Mouse (Mus musculus): ENCODE data around the gene Gm14412. TPM values are rescaled to one million over a fixed set of nuclear protein-coding genes. Genes with fewer than 3 reads are reported as not detected.
"Not testable (repeated sequence)": the region's sequence is repeated elsewhere in the genome, so short reads cannot be mapped to it uniquely, and the experiment has no call there.

Gene Gm14412
- not detected in 2 replicates for total RNA-seq (2015; ENCODE audit: low replicate concordance)
- not detected in 2 replicates for total RNA-seq (2017; ENCODE audit: low replicate concordance)

DNA sequence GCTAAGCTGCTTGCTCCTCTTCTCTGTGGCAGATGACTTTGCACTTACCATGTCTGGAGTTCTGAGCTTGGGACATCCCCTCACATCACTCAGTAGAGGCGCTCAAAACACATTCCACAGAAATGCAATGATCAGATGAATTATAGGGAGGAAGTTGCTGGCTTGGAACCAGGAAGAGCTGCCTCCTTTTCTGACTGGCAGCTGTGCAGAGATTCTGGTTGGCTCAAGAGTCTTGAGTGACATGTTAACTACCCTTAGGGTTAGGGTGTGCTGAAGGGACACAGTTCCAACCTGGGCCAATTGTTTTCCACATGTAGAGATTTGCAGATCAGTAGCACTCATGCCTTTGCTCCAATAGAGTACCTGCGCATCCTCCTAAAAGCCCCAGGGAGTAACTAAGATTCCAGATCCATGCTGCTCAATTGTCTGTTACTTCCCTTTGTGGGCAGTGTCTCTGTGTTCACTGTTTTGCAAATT is at the start of gene Gm14412:
Gm14412 (minus strand) TSS at position 51 of the 477 bp plus-strand sequence.
- not testable (repeated sequence) for ATAC-seq (replicated peaks; ENCODE audit: low FRiP score, poor library complexity, severe bottlenecking)

DNA sequence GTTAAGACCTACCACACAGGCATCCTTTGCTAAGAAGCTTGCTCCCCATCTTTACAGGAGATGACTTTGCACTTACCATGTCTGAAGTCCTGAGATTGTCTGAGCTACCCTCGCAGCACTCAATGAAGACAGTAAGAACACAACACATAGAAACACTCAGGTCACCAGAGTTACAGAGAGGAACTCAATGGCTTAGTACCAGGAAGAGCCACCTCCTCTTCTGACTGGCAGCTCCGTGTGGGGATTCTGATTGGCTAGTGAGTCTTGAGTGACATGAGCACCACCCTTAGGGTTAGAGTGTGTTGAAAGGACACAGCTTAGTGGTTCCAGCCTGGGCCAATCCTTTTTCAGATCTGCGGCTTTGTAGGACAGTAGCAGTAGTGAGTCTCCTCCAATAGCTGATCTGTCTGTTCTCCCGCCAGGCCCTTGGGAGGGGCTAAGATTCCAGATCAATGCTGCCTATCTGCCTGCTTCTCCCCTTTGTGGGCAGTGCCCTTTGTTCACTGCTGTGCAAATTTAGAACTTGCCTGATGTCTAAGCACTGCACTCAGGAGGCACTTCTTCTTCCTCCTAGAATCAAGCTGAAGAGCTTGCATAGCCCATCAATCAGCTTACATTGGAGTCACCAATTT is 5.7 kb upstream of the Gm14412 start:
- ATAC-seq (replicated peaks; ENCODE audit: low FRiP score, poor library complexity, severe bottlenecking) = not testable (repeated sequence)

DNA sequence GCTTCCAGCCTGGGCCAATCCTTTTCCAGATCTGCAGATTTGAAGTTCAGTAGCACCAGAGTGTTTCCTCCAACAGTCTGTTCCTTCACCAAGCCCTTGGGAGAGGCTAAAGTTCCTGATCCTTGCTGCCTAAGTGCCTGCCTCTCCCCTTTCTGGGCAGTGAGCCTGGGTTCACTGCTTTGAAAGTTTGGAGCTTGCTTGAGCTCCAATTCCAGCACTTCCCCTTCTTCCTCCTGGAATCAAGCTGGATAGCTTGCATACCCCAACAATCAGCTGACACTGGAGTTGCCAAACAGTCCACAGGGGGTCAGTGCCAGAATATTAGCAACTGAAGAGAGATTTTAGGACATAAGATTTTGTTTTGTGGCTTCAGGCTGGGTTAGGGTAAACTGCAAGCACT is 2.7 kb downstream of the Gm14412 start:
- not testable (repeated sequence) for ATAC-seq (replicated peaks; ENCODE audit: low FRiP score, poor library complexity, severe bottlenecking)

DNA sequence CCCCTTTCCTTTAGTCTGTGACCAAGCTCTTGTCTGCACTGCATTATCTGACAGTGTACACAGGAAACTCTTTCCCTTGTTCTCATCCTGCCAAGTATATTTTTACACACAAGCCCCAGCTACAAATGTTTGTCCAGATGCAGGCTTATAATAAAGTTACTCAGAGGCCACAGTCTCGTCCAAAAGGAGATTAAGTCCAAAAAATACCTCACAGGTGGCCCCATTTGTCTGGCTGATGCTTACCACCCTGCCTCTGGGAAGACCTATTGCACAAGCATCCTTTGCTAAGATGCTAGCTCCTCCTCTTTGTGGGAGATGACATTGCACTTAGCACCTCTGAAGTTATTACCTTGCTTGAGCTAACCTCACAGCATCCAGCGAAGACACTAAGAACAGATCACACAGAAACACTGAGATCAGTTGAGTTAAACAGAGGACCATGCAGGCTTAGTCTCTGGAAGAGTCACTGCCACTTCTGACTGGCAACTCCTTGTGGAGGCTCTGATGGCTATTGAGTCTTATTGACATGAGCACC is 3.3 kb downstream of the Gm14412 start:
- not testable (repeated sequence) for ATAC-seq (replicated peaks; ENCODE audit: low FRiP score, poor library complexity, severe bottlenecking)

DNA sequence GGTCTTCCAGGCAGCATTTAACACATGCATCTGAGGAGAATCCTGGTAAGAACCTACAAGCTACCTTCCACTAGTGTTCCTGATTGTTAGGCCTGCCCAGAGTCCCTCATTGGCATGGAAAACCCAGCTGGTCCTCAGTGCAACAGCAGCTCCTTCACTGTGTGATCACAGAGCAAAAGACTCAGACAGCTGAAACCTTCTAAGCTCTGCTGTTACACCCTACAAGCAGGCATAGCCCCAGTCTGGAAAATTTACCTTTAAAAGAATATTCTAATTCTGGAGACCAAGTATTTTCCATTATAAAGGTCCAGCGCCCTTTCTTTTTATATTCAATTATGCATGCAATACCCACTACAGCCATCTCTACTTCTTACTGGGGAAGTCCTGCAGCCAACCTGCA is 5.1 kb downstream of the Gm14412 start:
- no peak for ATAC-seq (replicated peaks; ENCODE audit: low FRiP score, poor library complexity, severe bottlenecking)

DNA sequence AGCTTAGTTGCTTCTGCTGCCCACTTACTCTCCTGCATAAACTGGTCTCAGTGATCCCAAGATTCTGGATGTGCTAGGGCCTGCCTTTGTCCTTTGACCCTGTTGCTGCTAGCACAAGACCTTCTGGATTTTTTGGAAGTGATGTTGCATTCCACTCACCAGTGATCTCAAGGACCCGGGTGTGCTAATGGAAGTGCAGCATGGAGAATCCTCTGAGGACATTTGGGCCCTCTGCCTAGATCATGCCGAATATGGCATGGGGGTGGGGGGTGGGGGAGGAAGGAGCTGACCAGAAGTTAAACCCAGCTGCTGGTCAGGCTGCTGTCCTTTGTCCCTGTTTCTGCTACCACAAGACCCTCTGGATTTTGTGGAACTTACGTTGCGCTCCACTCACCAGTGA is 14.5 kb downstream of the Gm14412 start:
- ATAC-seq (replicated peaks; ENCODE audit: low FRiP score, poor library complexity, severe bottlenecking) = not testable (repeated sequence)

DNA sequence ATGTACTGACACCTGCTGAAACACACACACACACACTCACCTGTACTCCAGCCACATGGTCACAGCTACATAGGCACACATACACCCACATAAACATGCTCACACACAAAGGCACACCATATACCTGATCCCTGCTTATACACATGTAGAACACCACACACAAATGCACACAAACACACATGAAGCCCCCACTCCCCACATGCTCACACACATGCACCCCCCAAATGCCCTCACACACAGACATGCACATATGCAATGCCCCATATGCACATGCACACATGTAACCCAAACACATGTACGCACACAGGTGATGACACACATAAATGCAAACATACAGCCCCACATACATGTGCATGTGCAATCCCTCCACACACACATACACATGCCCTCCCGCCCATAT is 19.1 kb downstream of the Gm14412 start:
- not testable (repeated sequence) for ATAC-seq (replicated peaks; ENCODE audit: low FRiP score, poor library complexity, severe bottlenecking)

DNA sequence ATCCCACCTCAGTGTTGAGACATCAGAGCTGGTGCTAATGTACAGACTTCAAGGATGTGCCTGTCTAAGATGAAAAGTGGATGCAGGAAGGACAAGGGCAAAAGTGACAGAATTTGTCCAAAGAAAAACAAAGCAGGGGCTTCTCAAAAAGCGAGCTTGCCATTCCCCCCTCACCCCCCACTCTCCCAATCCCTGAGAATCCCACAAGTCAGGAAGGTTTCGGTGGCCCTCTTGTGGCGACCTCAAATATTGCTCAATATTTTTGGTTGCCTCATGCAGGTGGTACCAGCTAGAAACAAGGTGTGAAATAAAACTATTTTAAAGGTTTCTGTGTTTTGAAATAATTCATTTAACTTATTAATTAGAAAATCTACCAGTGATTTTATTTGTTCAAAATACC is 40.4 kb downstream of the Gm14412 start:
- ATAC-seq (replicated peaks; ENCODE audit: low FRiP score, poor library complexity, severe bottlenecking) = not testable (repeated sequence)

DNA sequence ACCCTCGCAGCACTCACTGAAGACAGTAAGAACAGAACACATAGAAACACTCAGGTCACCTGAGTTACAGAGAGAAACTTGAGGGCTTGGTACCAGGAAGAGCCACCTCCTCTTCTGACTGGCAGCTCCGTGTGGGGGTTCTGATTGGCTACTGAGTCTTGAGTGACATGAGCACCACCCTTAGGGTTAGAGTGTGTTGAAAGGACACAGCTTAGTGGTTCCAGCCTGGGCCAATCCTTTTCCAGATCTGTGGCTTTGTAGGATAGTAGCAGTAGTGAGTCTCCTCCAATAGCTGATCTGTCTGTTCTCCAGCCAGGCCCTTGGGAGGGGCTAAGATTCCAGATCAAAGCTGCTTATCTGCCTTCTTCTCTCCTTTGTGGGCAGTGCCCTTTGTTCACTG is 46.4 kb downstream of the Gm14412 start:
- not testable (repeated sequence) for ATAC-seq (replicated peaks; ENCODE audit: low FRiP score, poor library complexity, severe bottlenecking)

DNA sequence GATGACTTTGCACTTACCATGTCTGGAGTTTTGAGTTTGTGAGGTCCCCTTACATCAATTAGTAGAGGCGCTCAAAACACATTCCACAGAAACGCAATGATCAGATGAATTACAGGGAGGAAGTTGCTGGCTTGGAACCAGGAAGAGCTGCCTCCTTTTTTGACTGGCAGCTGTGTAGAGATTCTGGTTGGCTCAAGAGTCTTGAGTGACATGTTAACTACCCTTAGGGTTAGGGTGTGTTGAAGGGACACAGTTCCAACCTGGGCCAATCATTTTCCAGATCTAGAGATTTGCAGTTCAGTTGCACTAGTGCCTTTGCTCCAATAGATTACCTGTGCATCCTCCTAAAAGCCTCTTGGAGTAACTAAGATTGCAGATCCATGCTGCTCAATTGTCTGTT is 51.9 kb downstream of the Gm14412 start:
- not testable (repeated sequence) for ATAC-seq (replicated peaks; ENCODE audit: low FRiP score, poor library complexity, severe bottlenecking)

DNA sequence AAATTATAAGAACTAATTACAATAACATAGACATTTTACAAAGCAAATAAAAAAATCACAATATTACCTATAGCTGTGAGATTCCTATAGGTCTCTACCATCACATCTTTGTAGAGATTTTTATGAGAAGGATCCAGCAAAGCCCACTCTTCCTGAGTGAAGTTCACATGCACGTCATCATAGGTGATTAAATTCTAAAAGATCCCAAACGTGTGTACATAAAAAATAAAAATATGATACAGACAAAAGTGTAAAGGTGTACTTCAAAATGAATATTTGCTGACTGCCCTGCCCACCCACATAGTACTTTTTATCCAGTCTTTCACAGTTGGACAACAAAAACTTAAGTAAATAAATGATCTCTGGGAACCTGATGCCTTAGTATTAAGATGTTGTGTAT is 57.2 kb downstream of the Gm14412 start, which contains the start of gene Gm14409:
Gm14409 (minus strand) TSS at position 101 of the 400 bp plus-strand sequence.
- ATAC-seq (replicated peaks; ENCODE audit: low FRiP score, poor library complexity, severe bottlenecking) = not testable (repeated sequence)

Other genes with a start within 250 kb of the Gm14412 start
- not detected in 2 replicates for gene Gm14401, start 250.0 kb downstream of the Gm14412 start, total RNA-seq (2015; ENCODE audit: low replicate concordance)
- not detected in 2 replicates for gene Gm14401, start 250.0 kb downstream of the Gm14412 start, total RNA-seq (2017; ENCODE audit: low replicate concordance)
- gene Gm14410, start 117.9 kb downstream of the Gm14412 start, total RNA-seq (2015; ENCODE audit: low replicate concordance) = 2.9 and 7.7 TPM in 2 replicates
- gene Gm14410, start 117.9 kb downstream of the Gm14412 start, total RNA-seq (2017; ENCODE audit: low replicate concordance) = 0.43 TPM in 1 of 2 replicates, not detected in the other
- not detected in 2 replicates for gene Gm14409, start 57.3 kb downstream of the Gm14412 start, total RNA-seq (2015; ENCODE audit: low replicate concordance)
- not detected in 2 replicates for gene Gm14409, start 57.3 kb downstream of the Gm14412 start, total RNA-seq (2017; ENCODE audit: low replicate concordance)
- gene Gm14418, start 74.0 kb upstream of the Gm14412 start, total RNA-seq (2015; ENCODE audit: low replicate concordance) = not detected in 2 replicates
- not detected in 2 replicates for gene Gm14418, start 74.0 kb upstream of the Gm14412 start, total RNA-seq (2017; ENCODE audit: low replicate concordance)
- gene Zfp970, start 140.4 kb upstream of the Gm14412 start, total RNA-seq (2015; ENCODE audit: low replicate concordance) = 9.2 TPM in 1 of 2 replicates, not detected in the other
- gene Zfp970, start 140.4 kb upstream of the Gm14412 start, total RNA-seq (2017; ENCODE audit: low replicate concordance) = 1.1 TPM in 1 of 2 replicates, not detected in the other
- 10.8 TPM in 1 of 2 replicates, not detected in the other for gene Gm14403, start 173.9 kb upstream of the Gm14412 start, total RNA-seq (2015; ENCODE audit: low replicate concordance)
- not detected in 2 replicates for gene Gm14403, start 173.9 kb upstream of the Gm14412 start, total RNA-seq (2017; ENCODE audit: low replicate concordance)

All from erythroblast, adult 5-6 weeks (primary cell).